Mouse (Mus musculus) frontal cortex, adult (tissue): ENCODE measurements around the gene Gm44965.
A peak's percentile ranks its signal among the peaks of the same experiment; 100 is the strongest.

Experiments
- ATAC-seq: cut with Nextera tagmentation; 2 replicates; pipeline ENCODE4 v1.9.2; 2017; ENCODE audit warnings: mild to moderate bottlenecking, moderate library complexity, mixed read lengths; ENCODE audit not compliant: low TSS enrichment

Gm44965 gene

DNA sequence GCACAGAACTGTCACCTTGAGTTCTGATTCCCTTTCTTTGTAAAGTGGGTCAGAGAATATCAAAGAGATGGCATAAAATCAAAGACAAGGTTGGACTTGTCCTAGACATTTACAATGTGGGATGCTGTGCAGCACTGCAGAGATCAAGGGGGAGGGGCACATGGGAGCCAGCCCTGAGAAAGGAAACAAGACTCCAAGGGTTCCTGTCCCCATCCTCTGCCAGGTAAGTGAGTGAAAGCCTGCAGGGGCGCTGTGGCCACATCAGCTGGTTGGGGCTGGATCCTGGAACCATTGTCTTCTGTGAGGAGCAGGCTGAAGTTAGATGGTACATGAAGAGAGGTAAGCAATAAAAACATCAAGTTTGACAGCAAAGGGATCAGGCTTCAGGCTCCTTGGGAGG is 29.7 kb downstream of the Gm44965 start:
- no peak for ATAC-seq

GRCm38 (mm10) chr6:48626464-48626863 is 32.7 kb downstream of the Gm44965 start, which contains the start of gene AI854703:
AI854703 (plus strand) TSS chr6:48626764.
- ATAC-seq, result no peak; the same call in 1 of the 2 replicates

- ATAC-seq, result peak; percentile 83
These were observed 33.2 kb downstream of the Gm44965 start for GRCm38 (mm10) chr6:48626984-48627383.

- 0 out of 2 replicates have a peak, but pooled peaks have one; percentile 11 for ATAC-seq
These were observed 33.8 kb downstream of the Gm44965 start for GRCm38 (mm10) chr6:48627511-48627924.

DNA sequence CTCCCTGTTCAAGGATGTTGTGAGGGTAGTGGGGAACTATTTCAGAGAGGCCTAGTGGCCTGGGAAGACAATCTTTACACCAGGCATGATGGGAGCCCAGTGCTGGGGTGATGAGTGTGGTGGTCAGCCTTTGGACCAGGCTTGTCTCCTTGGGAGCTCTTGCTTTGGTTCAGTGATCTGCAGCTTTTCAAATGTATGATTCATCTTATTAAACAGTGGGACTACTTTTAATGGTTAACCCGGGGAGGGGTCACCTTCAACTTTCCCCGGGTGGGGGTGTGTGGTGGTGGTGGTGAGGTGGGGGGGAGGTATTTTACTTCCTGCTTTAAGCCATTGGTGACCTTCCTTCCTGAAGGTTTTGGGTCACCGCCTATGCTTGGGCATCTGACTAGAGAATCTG is 34.6 kb downstream of the Gm44965 start:
- no peak for ATAC-seq

DNA sequence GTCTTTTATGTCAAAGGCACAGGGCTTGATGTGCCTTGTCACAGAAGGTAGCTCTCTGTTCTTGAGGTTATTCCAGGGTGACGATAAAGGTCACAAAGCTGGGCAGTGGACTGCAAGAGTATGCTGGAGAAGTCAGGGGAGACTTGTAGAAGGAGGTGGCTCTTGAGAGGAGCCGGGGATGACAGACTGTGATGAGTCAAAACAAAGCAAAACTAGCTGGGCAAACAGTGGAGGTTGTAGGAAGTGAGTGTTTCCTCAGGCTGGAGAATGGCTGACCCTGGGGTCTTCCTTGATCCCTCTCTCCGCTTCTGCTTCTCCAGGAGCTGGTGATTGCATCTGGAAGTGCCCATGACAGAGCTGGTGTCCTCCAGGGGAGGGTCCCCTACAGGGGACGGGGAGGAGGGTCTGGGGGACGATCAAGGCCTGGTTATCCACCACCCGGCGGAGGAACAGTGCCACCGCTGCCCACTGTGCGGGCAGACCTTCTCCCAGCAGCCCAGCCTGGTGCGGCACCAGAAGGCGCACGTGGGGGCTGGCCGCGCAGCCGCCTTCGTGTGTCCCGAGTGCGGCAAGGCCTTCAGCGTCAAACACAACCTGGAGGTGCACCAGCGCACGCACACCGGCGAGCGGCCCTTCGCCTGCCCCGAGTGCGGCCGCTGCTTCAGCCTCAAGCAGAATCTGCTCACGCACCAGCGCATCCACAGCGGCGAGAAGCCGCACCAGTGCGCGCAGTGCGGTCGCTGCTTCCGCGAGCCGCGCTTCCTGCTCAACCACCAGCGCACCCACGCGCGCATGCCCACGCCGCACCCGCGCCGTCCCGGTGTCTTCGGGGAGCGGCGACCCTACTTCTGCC is 35.3 kb downstream of the Gm44965 start:
- peak; percentile 53 for ATAC-seq

DNA sequence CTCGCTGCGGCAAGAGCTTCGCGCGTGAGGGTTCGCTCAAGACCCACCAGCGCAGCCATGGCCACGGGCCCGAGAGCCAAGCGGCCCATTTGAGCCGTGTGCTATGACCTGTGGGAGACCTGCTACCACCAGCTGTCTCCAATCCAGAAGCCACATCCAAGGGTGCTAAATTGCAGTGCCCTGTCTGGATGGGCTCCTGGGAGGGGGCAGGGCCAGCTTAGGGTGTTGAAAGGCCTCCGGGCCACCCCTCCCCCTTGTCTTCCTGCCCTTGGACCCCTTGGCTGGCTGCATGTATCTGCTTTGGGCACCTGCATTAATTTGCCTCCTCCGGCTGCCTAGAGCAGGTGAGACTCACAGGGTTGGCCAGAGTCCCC is 35.9 kb downstream of the Gm44965 start:
- no peak for ATAC-seq

- ATAC-seq, result no peak
These were observed 37.1 kb downstream of the Gm44965 start for GRCm38 (mm10) chr6:48630831-48631230.

DNA sequence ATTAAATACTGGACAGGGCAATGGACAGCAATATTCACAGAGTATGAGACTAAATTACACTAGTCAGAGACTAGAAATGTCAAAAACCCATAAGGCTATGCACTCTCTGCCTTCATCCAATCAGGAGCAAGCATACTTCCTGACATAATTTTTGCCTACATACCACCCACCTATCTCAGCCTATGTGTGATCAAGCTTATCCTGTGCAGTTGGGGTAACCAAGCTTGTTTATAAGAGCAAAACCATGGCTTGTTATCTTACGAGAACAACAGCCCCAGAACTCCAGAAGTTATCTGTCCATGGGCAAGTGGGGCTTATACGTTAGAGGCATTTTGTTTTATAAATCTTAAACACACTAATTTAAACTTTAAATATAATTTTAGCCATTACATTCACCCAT is 41.4 kb downstream of the Gm44965 start:
- ATAC-seq, result no peak

DNA sequence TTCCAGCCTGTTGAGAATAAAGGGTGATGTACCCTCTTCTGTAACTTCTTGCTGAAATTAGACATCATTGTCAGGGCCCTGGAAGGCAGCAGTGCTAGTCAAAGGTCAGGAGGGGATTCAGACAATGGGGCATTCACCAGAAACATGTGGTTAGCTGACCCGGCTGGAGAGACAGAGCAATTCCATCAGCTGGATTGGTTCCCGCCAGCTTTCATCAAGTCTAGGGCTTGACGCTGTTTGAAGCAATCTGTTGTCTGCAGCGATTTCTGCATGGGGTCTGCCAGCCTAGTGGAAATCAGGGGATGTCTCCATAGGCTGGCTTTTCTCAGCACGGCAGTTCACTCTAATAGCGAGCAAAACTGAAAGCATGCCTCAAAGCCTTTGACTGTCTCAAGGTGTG is 42.8 kb downstream of the Gm44965 start:
- no peak for ATAC-seq

DNA sequence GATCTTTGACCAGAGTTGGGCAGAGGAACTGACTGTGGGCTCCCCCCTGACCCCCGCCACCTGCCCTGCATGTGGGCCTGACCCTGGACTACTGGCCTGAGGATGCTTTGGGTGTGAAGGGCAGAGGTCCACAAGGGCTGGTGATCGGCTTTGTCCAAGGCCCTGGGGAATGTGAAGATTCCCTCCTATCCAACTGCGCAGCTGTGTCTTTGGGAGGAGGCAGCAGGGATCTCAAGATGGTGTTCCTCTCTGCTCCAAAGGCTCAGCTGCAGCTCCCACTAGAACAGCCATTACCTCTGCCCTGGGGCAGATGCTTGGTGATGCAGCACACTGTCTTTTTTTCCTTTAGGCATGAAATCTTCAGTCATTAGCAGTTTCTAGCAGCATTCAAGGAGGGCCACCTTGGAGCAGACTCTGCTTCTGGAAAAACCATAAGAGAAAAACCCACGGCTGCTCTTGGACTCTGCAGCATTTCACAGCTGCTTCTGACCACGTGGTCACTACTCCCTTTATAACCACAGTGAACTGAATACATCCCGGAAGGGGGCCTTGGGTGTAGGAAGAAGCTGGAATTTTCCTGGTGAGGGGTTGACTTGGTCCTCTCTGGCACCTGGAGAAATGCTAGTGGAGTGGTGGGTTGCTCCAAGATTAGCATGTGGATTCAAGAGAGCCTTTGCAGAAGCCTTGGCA is 44.2 kb downstream of the Gm44965 start:
- no peak for ATAC-seq

DNA sequence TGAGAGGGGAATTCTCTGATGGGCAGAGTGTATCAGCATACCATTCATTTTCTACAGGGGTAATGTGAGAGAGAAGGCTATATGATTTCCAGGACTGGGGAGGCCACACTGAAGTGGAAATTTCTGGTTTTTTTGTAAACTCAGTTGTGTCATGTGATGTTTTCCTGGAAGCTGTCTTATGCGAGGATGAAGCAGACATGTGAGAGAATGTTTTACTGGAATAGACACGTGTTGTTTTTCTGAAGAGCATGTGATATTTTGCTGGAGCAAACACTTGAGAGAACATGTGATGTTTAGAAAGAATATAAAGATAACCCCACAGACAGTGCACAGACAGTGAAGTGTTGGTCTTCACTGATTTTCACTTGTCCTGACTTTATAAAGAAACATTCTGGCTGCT is 44.8 kb downstream of the Gm44965 start:
- ATAC-seq, result no peak

DNA sequence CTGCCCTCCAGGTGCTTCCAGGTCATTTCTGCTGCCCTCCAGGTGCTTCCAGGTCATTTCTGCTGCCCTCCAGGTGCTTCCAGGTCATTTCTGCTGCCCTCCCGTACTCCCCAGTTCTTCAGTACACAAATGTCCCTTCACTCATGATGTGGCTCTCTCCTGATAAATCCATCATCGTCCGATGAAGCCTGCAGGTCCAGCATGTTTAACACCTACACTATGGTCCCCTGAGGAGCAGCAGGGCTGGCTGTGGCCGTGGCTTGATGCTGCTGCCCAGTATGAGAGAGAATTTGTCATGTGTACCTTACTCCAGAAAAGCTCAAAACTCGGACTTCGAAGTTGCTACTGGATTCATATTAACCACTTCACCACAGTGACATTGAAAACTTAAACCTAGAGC is 47.6 kb downstream of the Gm44965 start:
- ATAC-seq, result no peak

DNA sequence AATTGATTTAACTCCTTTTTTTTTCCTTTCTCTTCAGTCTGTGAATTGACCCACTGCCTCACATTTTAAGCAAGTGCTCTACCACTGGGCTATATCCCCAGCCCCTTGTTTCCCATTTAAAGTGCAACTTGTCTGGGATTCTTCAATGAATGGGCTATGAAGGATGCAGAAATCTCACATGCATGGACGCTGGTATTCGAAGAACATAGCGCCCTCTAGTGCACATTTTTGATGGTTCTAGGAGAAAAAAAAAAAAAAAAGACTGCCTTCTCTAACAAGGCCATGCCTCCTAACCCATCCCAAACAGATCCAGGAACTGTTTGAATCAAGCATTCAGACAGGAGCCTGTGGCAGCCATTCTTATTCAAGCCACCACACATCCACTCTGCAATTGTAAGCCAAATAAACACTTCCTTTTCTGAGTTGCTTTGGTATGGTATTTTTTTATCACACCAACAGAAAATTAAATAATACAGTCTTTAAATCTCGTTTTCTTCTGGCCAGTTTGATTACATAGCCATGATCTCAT is 49.1 kb downstream of the Gm44965 start:
- ATAC-seq, result peak; percentile 81

DNA sequence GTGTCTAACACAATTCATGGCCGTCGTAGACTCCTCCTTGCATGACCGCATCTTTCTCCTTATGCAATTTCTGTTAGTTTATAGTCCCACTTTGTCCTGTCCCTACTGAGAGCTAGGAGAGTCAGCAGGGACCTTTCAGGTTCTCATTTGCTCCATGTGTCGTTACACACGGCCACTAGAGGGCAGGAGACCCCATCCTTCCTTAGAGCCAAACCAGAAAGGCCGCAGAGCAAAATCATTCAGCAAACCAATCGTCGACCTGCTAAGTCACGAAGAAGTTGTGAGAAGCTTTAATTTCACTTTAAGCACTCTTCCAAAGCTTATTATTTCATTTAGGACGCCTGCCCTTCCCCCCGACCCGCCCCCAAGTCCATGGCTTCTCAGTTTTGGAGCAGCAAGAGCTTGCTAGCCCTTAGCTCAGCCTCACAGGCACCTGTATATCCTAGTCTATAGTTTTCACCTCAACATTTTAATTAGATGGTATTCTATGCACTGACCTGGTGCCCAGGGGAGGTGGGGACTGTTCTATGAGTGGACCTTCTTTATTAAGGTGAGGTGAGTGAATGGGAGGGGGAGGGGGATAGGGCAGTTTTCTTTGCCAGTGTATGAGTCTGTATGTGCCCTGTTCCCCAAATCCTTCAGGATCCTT is 52.0 kb downstream of the Gm44965 start:
- peak; percentile 89 for ATAC-seq

GRCm38 (mm10) chr6:48646309-48646690 is 52.6 kb downstream of the Gm44965 start:
- ATAC-seq, result no peak

DNA sequence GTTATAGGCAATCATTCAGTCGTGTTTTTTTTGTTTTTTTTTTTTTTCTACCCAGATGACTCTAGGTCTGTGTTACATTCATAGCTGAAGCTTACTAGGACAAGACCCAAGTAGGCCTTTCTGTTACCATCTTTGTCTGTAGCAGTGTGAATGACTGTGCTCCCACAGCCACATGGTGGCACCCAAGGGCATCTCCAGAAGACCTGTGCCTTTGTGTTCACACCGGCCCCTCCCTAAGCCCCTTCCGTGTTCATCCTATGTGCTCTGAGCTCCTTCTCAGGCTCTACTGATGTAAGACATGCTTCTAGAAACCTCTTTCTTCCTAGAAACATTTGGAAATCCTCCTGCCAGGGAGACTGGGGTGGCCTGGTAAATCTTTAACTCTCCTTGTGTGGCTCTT is 53.3 kb downstream of the Gm44965 start, which contains the start of gene Gimap8:
Gene Gimap8 (plus strand): TSS at position 240 of the 400 bp plus-strand sequence.
- ATAC-seq, result no peak

- ATAC-seq, result no peak
These were observed 53.9 kb downstream of the Gm44965 start for GRCm38 (mm10) chr6:48647611-48648010.

DNA sequence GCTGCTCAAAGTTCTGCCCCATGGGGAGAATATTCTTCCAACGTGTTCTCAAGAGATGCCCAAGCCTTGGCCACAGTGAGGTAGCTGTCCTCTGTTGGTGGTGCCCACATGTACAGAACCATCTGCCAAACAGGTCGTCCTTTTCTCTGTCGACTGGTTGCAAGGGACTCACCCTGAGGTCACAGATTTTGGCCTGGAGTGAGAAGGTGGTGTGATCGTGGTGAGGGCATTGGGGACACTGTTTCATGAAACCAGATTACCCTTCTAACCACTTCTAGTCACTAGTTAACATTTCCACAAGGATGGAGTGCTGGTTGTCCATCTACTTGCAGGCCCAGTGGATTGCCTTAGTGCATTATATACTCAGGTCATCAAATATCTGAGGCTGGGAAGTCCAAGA is 55.0 kb downstream of the Gm44965 start:
- ATAC-seq, result no peak

DNA sequence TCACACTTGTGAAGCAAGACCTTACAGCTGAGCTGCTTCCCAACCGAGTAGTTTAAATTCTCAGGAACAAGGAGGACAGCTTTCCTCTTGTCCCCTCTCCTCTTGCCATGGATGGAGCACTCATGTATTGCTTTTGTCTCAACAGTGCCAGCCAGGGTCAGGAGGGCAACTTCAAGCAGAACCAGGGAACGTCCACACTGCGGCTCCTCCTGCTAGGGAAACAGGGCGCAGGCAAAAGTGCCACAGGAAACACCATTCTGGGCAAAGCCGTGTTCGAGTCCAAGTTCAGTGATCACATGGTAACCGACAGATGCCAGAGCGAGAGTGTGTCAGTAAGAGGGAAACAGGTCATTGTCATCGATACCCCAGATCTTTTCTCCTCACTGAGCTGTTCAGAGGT is 56.3 kb downstream of the Gm44965 start:
- no peak for ATAC-seq

DNA sequence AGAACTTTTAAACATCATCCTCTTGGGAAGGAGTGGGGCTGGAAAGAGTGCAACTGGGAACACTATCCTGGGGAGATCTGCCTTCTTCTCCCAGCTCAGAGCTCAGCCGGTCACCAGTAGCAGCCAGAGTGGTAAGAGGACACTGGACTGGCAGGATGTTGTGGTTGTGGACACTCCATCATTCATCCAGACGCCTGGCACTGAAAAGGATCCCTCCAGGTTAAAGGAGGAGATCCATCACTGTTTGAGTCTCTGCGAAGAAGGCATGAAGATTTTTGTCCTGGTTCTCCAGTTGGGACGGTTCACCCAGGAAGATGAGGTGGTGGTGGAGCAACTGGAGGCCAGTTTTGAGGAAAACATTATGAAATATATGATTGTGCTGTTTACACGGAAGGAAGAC is 65.0 kb downstream of the Gm44965 start:
- no peak for ATAC-seq

DNA sequence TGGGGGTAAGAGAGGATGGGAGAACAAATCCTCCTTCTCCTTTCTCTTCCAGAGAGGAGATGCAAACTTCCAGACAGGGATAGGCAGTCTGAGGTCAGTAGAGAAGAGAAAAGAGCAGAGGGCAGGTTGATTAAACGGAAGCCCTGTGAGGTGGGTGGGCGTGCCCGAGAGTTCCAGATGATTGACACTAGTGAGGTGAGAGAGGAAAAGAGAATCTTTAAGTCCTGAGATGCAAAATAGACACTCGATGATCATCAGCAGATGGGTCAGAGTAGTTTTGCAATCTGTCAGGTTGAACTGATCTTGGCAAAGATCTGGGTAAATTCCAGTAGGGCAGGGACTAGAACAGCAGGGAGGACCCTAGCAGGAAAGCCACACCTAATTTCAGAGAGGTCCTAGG is 71.0 kb downstream of the Gm44965 start:
- no peak for ATAC-seq
